Mouse (Mus musculus): ENCODE data around the gene Acadm. TPM values are rescaled to one million over a fixed set of nuclear protein-coding genes. Genes with fewer than 3 reads are reported as not detected.

Gene Acadm
- polyA plus RNA-seq, 1 experiment from 2014 or later, result 53.2 TPM

DNA sequence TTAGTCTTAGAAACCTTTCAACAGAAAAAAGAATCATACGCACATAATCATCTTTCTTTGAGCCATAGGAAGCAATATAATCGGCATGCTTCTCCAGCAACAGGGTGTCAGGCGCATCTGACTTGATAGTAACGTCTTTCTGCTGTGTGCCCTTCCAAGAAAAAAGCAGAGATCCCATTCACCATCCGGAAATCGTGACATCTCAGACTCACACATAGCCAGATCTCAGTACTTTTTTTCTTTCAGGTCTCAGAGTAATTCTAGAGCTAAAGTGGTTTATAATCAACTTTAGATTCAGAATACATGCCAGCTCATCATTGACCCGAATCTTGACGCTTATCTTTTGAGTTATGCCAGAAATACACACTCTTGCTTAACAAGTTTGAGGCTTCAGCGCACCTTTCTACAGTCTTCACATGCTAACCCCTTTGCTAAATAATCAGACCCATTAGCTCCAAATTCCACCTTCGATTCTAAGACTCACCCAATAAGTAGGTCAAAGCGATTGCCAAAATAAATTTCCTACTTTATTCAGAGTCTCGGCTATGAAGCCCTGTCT lies 32.5 kb downstream of the Acadm start:
- Histone ChIP-seq H3K4me1 (replicated peaks) (peaks cover 46% of the 10 kb centered on the region), H3K4me3 (replicated peaks) (peak overlapping the region; percentile 80), H3K9me3 (no peaks in the 10 kb centered on the region), H3K27me3 (no peaks in the 10 kb centered on the region), H3K36me3 (peaks cover 47% of the 10 kb centered on the region), H3K4me2 (peak overlapping the region; percentile 91), H3K27ac (peak overlapping the region; percentile 92), H3K9ac (replicated peaks) (peak overlapping the region; percentile 95)
- WGBS, result 5% methylated on average over 12 of the region's 12 CpGs
- ATAC-seq (ENCODE audit: insufficient number of reproducible peaks, insufficient read depth, low FRiP score, low TSS enrichment, low read depth), result no peak

DNA sequence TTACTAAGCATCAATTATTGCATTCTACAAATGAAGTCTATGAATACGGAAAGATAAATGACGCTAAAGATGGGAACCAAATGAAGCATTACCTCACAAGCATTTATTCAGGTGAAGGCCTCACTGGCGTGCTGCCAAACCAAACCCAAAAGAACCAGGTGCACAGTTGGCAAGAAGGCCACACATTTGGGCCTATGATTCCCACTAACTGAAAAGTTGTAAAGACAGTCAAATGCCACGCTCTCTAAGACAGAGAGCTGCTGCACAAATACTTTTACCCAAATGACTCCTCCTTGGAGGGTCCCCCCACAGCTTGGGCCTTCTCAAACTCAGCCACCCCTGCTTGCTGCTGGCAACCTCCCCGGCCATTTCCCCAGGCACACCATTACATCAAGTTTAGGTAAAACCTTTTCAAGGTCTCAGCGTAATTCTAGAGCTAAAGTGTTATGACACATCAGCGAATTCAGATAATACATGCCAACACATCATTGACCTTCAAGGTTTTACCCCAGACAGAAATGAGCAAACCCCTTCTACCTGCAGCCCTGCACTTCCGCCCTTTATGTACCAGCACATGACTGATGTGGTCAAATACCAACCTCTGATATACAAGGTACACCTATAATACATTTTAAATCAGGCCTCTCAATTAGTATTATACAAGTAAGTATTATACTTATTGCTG lies 33.1 kb downstream of the Acadm start:
- Histone ChIP-seq H3K4me1 (replicated peaks) (peaks cover 46% of the 10 kb centered on the region), H3K4me2 (peak overlapping the region; percentile 91), H3K4me3 (replicated peaks) (peak overlapping the region; percentile 80), H3K9ac (replicated peaks) (peak overlapping the region; percentile 95), H3K27me3 (no peaks in the 10 kb centered on the region), H3K9me3 (no peaks in the 10 kb centered on the region), H3K36me3 (peaks cover 53% of the 10 kb centered on the region), H3K27ac (0 out of 2 replicates have a peak overlapping the region, but pooled peaks have one; percentile 35)
- no peak for ATAC-seq (ENCODE audit: insufficient number of reproducible peaks, insufficient read depth, low FRiP score, low TSS enrichment, low read depth)
- 52% methylated on average over 8 of the region's 8 CpGs for WGBS

DNA sequence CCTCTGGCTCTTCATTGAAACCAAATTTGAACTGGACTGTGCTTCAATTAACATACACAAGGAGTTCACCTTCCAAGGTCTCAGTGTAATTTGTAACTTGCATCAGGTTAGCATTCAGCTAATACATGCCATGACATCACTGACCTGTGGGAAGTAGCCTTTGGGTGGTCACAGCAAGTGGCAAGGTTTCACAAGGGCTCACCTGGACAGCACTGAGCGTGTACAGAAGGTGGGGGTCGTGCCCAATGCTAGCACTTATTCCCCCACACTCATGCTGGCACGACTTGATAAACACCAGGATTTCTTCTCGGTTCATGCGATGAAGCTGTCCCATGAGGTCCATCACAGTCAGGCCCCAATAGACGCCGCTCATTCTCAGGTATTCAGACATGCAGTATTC lies 33.9 kb downstream of the Acadm start:
- H3K4me1 ChIP-seq (replicated peaks), result peaks cover 46% of the 10 kb centered on the region
- H3K27me3 ChIP-seq, result no peaks in the 10 kb centered on the region
- no peaks in the 10 kb centered on the region for H3K9me3 ChIP-seq
- H3K4me3 ChIP-seq (replicated peaks), result peak overlapping the region; percentile 80
- peaks cover 62% of the 10 kb centered on the region for H3K36me3 ChIP-seq
- H3K9ac ChIP-seq (replicated peaks), result no peak overlapping the region; the same call in 1 of the 2 replicates
- peak overlapping the region; percentile 91 for H3K4me2 ChIP-seq
- no peak overlapping the region for H3K27ac ChIP-seq
- no peak for ATAC-seq (ENCODE audit: insufficient number of reproducible peaks, insufficient read depth, low FRiP score, low TSS enrichment, low read depth)
- WGBS, result 75% methylated on average over 7 of the region's 7 CpGs

DNA sequence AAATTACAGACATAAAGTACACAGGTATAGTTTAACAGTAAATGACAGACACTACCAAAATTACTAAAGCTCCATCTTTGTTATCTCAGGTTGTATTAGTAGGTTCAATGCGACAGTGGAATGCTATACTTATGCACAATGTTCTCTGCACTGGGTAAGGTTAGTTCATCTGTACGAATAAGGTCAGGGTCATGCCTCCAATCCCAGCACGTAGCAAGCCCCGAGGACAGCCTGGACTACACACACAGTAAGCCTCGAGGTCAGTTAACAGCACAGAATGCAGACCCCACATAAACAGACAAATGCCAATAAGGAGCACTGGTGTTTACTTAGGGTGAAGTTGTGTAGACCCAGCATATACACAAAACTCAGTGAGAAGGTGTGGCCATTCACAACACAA lies 35.5 kb downstream of the Acadm start:
- no peak overlapping the region for H3K4me3 ChIP-seq (replicated peaks)
- no peak overlapping the region for H3K9ac ChIP-seq (replicated peaks)
- ATAC-seq (ENCODE audit: insufficient number of reproducible peaks, insufficient read depth, low FRiP score, low TSS enrichment, low read depth), result no peak
- peaks cover 45% of the 10 kb centered on the region for H3K4me1 ChIP-seq (replicated peaks)
- peaks cover 78% of the 10 kb centered on the region for H3K36me3 ChIP-seq
- no peak overlapping the region for H3K27ac ChIP-seq
- no peaks in the 10 kb centered on the region for H3K9me3 ChIP-seq
- H3K4me2 ChIP-seq, result no peak overlapping the region
- WGBS, result 72% methylated on average over 5 of the region's 5 CpGs
- no peaks in the 10 kb centered on the region for H3K27me3 ChIP-seq

DNA sequence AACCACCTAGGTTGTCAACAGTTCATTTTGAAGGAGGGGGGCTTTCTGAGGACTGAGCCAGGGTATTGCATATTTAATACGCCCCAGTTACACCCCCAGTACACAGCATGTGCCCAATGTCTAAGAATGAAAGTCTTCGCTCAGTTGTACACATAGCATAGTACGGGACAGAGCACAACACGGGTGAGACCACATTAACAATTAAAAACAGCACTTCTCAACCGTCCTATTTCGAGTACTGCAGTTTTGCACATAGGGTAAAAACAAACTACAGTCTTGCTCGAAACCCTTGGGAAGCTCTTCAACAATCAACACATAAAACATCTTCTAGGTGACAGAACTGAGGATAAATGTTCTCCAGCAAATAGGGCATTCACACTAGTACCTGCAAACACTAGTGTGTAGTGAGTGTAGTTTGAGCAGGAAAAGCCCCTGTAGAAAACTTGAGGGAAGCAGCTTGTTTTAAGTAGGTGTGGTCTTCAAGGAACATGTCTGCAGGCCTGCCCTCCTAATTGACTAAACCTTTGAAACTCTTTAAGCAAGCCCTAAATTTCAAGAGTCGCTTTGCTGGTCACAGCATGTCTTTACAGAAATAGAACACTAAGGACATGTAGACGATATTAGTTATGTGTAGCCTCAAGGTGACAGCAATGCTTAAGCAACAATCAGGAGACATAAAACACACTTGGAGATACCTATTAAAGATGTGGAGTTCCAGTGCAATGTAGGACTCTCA lies 38.1 kb downstream of the Acadm start, which contains the start of gene Msh4:
Msh4 (minus strand) TSS at position 3 of the 736 bp plus-strand sequence.
- Histone ChIP-seq H3K27me3 (no peaks in the 10 kb centered on the region), H3K9ac (replicated peaks) (no peak within 1 kb of the TSS), H3K36me3 (peaks cover 82% of the 10 kb centered on the region), H3K4me3 (replicated peaks) (no peak within 1 kb of the TSS), H3K9me3 (no peaks in the 10 kb centered on the region), H3K27ac (no peak within 1 kb of the TSS), H3K4me2 (no peak within 1 kb of the TSS), H3K4me1 (replicated peaks) (peaks cover 32% of the 10 kb centered on the region)
- no peak for ATAC-seq (ENCODE audit: insufficient number of reproducible peaks, insufficient read depth, low FRiP score, low TSS enrichment, low read depth)
- 83% methylated on average over 9 of the region's 9 CpGs for WGBS

DNA sequence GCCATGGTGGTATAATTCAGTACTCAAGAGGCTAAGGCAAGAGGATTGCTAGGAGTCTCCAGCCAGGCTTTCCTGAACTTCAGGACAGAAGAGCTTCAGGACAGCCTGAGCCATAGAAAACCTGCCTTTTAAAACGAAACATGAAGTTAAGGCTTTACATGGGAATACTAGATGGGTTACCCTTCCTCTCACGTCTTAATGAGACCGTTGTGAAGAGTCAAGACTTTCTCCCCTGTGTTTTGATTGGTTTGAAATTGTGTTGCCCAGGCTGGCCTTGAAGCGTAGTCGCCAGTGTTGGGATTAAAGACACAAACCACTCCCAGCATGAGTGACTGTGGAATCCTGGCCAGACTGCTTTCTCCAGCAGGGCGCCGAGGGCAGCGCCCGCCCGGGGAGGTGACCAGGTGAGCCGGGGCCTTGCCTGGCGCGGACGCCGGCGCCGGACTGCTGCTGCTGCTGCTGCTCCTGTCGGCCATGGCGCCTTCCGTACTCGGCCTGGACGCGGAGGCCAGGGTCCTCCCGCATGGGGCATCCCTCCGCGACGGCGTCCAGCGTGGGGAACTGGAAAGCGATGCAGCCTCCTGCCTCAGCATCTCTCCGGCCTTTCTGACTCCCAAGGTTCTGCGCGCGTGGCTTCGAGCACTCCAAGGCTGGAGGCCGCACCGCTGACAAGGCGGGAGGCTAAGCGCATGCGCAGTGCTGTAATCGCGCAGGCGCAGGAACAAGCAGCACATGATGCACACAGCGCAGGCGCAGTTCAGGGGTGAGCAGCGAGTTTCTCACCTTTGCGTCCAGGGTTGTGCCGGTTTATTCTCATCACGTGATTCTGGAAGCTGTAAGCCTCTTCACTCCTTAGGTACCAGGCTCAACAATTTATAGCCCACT lies 38.9 kb downstream of the Acadm start:
- 87% methylated on average over 49 of the region's 49 CpGs for whole genome bisulfite sequencing
- Histone ChIP-seq H3K4me2 (no peak overlapping the region), H3K36me3 (peaks cover 74% of the 10 kb centered on the region), H3K9ac (replicated peaks) (no peak overlapping the region), H3K27me3 (no peaks in the 10 kb centered on the region), H3K27ac (no peak overlapping the region), H3K4me1 (replicated peaks) (peaks cover 24% of the 10 kb centered on the region), H3K9me3 (no peaks in the 10 kb centered on the region), H3K4me3 (replicated peaks) (no peak overlapping the region)
- ATAC-seq (ENCODE audit: insufficient number of reproducible peaks, insufficient read depth, low FRiP score, low TSS enrichment, low read depth), result peak; percentile 33; the same call in 1 of the 2 replicates

DNA sequence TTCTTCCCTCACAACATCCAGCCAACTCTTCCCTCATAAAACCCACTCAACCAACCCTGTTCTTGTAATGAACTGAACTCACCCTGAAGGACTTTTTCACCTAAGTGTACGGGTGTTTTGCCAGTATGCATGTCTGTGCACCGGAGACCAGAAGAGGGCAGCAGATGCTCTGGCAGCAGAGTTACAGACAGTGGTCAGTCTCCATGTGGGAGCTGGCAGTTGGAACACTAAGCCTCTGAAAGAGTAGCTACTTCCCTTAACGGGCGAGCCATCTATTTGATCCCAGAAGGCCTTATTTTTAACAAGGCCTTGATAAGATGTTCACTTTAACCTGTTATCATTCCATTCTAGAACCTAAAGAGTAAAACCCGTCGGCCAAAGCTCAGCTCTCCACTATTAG lies 39.8 kb downstream of the Acadm start:
- 70% methylated on average over 6 of the region's 6 CpGs for WGBS
- no peak for ATAC-seq (ENCODE audit: insufficient number of reproducible peaks, insufficient read depth, low FRiP score, low TSS enrichment, low read depth)
- no peak overlapping the region for H3K4me2 ChIP-seq
- H3K4me3 ChIP-seq (replicated peaks), result no peak overlapping the region
- H3K27me3 ChIP-seq, result no peaks in the 10 kb centered on the region
- H3K9me3 ChIP-seq, result no peaks in the 10 kb centered on the region
- H3K4me1 ChIP-seq (replicated peaks), result peaks cover 15% of the 10 kb centered on the region
- no peak overlapping the region for H3K27ac ChIP-seq
- peaks cover 65% of the 10 kb centered on the region for H3K36me3 ChIP-seq
- H3K9ac ChIP-seq (replicated peaks), result no peak overlapping the region

DNA sequence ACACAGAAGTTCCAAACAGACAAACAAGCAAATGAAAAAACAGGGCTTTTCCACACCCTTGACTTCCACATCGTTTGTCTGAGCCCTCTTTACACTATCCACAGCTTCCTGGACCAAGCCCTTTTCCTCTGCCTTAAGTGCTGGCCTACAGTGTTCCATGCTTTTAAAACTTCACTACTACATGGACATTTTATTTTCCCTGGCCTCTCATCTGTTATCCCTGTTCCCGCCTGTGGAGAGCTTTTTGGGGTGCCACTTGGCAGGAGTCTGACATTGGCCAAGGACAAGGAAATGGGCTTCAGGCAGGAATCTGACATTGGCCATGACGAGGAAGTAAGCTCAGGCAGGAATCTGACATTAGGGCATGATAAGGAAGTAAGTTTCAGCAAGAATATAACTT lies 41.8 kb downstream of the Acadm start:
- H3K9ac ChIP-seq (replicated peaks), result no peak overlapping the region
- no peak for ATAC-seq (ENCODE audit: insufficient number of reproducible peaks, insufficient read depth, low FRiP score, low TSS enrichment, low read depth)
- no peaks in the 10 kb centered on the region for H3K4me1 ChIP-seq (replicated peaks)
- WGBS, result 64% methylated on average over 3 of the region's 3 CpGs
- peaks cover 45% of the 10 kb centered on the region for H3K36me3 ChIP-seq
- H3K27me3 ChIP-seq, result no peaks in the 10 kb centered on the region
- H3K27ac ChIP-seq, result no peak overlapping the region
- H3K4me3 ChIP-seq (replicated peaks), result no peak overlapping the region
- H3K4me2 ChIP-seq, result no peak overlapping the region
- no peaks in the 10 kb centered on the region for H3K9me3 ChIP-seq

DNA sequence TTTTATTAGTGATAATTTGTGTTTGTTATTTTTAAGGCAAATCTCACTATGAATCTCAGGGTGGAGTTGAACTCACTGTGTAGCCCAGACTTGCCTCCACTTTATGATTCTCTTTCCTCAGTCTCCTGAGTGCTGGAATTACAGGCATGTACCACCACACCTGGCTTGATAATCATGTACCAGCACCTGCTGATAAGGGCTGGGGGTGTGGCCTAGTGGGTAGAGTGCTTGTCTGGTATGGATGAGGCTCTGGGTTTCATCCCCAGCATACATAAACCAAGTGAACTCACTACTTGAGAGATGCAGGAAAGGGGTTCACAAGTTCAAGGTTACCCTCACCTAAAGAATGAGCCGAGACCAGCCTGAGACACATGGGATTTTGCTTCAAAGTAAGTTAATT lies 42.5 kb downstream of the Acadm start:
- Histone ChIP-seq H3K9me3 (no peaks in the 10 kb centered on the region), H3K4me1 (replicated peaks) (no peaks in the 10 kb centered on the region), H3K27ac (no peak overlapping the region), H3K4me3 (replicated peaks) (no peak overlapping the region), H3K4me2 (no peak overlapping the region), H3K27me3 (no peaks in the 10 kb centered on the region), H3K36me3 (peaks cover 38% of the 10 kb centered on the region), H3K9ac (replicated peaks) (no peak overlapping the region)
- 86% methylated on average over 1 of the region's 1 CpGs for WGBS
- ATAC-seq (ENCODE audit: insufficient number of reproducible peaks, insufficient read depth, low FRiP score, low TSS enrichment, low read depth), result no peak

DNA sequence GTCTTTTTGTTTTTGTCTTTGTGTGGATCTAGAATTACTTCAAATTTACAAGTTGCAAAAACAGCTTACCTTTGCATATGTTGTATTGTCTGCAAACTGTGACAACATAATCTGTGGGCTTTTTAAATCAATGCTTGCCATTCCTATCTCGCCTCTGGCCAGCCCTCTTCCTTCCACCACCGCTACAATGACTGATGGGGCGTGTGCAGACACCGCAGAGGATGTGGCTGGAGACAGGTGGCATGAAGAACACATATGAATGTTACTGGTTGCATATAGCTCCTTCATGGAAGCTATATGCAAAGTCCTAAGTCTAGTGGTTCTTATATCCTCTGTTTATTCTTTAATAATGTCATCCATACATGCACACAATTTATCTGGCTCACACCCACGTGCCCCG lies 47.2 kb downstream of the Acadm start:
- WGBS, result 79% methylated on average over 6 of the region's 6 CpGs
- no peak overlapping the region for H3K4me3 ChIP-seq (replicated peaks)
- no peak overlapping the region for H3K9ac ChIP-seq (replicated peaks)
- ATAC-seq (ENCODE audit: insufficient number of reproducible peaks, insufficient read depth, low FRiP score, low TSS enrichment, low read depth), result no peak
- H3K27ac ChIP-seq, result no peak overlapping the region
- H3K4me1 ChIP-seq (replicated peaks), result no peaks in the 10 kb centered on the region
- H3K36me3 ChIP-seq, result no peaks in the 10 kb centered on the region
- H3K4me2 ChIP-seq, result no peak overlapping the region
- no peaks in the 10 kb centered on the region for H3K27me3 ChIP-seq
- no peaks in the 10 kb centered on the region for H3K9me3 ChIP-seq

DNA sequence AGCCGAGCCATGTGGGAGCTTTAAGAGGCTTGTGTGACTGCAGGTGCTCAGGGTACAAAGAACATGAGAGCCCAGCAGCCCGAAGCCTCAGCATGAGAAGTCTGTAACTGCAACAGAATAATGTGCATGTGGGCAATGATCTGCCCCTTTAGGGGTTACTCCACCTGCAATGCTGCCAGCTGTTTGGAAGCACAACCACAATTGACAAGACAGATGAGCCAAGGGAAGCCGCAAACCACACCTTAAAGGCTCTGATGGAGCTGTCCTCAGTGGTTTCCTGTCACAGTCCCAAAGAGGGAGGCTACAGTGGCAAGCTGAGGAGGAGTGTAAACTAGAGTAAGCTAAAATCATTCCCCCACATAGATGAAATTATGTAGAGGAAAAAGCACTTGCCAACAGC lies 49.0 kb downstream of the Acadm start:
- ATAC-seq (ENCODE audit: insufficient number of reproducible peaks, insufficient read depth, low FRiP score, low TSS enrichment, low read depth), result no peak
- no peaks in the 10 kb centered on the region for H3K36me3 ChIP-seq
- H3K9me3 ChIP-seq, result no peaks in the 10 kb centered on the region
- H3K4me1 ChIP-seq (replicated peaks), result no peaks in the 10 kb centered on the region
- no peak overlapping the region for H3K27ac ChIP-seq
- WGBS, result 86% methylated on average over 3 of the region's 3 CpGs
- H3K27me3 ChIP-seq, result no peaks in the 10 kb centered on the region
- no peak overlapping the region for H3K9ac ChIP-seq (replicated peaks)
- H3K4me2 ChIP-seq, result no peak overlapping the region
- no peak overlapping the region for H3K4me3 ChIP-seq (replicated peaks)
